Mouse (Mus musculus): ENCODE data around the gene Rab34.

Rab34 gene

DNA sequence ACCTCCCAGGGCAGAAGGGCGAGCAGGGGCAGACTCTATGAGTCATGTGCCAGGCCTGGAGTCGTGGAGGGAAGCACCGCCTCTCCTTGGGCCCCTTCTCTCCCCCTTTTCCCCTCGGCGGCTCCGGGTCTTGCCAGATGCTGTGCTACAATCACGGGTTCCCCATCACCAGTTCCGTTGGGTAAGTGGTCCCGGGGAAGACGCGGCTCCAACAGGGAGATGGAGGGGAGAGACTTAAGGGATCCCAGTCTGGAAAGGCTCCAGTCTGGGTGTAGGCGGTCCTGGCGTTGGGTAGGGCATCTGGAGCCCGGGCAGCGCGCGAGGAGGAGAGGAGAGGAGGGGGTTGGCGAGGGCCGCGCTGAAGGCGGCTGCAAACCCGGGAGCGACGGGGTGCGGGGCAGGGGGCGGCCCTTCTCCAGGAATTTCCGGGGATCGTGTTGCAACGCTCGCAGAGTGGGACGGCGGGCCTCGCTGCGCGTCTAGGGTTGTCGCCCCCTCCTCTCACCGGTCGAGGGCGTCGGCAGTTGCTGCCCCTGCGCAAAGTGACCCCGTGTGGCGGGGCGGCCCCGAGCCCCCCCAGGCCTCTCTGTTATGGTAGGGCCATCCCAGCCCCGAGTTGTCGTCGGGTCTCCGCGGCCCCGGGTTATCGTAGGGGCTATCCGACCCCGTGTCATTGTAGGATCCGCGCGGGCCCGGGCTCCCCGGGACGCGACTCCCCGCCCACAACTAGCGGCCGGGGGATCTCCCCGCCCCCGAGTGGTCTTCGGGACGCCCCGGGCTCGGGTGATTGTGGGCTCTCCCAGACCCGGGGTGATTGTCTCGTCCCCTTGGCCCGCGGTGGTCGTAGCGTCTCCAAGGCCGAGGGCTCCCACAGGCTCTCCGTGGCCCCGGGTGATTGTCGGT lies at the start of gene Rab34:
TSS of gene Rab34 (plus strand) at position 100 of the 903 bp plus-strand sequence.
- peak; percentile 70 for DNase-seq (ENCODE audit: low spot score)

DNA sequence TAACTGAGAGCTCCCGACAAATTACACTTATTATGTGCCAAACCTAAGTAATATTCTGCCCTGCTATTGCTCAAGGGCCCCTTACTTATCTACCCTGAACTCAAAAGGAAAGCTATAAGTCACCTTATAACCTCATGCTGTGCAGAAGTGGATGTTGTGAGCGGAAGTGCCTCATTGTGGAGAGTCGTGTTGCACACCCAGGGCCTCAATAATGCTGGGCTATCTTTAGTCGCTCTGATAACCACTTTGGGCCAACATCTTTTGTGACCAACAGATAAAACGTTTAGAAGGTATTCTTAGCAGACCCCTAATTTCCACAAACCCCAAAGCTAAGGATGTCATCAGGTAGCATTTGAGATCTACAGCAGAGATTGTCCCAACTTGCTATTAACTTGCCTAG lies 47.6 kb upstream of the Rab34 start:
- DNase-seq (ENCODE audit: low spot score), result no peak

DNA sequence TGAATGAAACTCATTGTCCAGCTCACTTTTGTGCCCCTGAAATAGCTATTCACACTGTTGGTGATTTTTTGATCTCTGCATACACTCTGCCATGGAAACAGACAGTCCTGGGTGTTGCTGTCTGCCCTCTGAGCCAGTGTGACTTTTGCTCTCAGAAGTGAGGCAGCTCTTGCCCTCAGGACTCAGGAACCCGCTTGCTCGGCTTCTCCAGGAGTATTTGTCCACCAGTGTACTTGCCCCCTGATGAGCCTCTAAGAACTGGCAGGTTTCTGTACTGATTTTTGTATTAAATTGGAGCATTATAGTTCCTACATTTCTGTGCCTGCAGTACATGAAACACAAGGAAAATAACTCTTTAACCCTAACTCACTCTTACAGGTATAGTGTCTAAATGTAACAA lies 44.7 kb upstream of the Rab34 start:
- no peak for DNase-seq (ENCODE audit: low spot score)

DNA sequence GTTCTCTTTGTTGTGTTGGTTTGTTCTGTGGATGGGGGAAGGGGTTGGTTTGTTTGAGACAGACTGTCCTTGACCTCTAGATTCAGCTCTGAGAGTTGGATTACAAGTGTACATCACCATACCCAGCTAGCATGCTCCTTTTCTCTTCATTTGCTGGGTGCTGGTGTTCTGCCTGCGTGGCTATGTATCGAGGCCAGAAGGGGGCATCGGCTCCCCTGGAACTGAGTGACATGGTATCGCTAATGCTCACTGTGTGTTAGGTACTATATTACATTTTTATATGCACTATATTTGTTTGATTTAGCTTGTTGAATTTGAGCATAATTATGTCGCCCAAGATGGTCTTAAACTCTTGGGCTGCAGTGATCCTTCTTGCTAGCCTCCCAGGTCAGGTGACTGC lies 42.1 kb upstream of the Rab34 start:
- DNase-seq (ENCODE audit: low spot score), result no peak

DNA sequence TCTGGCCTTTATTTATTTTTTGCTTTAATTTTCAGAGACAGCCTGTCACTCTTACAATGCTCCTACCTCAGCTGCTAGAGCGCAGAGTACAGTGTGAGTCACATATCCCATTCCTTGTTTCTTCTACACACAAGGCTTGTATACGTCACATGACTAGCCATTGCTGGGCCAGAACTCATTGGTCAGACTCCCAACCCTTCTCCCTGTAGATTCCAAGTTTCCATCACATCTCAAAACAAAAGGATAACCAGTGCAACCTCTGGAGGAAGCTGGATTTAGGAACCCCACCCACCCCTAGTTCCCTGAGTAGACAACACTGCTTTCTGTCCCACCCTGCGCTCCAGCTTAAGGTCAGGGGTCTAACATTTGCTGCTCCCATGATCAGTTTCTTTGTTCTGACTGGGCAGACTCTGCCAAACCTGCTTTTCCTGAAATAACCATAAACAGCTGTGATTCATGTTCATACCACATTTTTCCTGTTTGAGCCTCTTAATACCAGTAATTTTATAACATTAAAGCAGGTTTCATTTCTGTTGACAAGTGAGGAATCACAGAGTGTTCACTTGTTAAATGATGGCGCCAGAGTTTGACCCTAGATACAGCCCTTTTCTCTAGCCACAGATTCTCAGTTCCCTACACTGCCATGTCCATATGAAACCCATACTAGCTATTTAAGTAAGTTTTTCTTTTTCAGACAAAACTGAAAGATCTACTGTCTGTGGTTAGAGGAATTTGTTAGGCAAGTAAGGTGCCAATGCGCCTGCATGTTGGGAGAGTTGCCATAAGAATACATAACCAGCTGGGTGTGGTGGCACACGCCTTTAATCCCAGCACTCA lies 41.3 kb upstream of the Rab34 start:
- DNase-seq (ENCODE audit: low spot score), result no peak

DNA sequence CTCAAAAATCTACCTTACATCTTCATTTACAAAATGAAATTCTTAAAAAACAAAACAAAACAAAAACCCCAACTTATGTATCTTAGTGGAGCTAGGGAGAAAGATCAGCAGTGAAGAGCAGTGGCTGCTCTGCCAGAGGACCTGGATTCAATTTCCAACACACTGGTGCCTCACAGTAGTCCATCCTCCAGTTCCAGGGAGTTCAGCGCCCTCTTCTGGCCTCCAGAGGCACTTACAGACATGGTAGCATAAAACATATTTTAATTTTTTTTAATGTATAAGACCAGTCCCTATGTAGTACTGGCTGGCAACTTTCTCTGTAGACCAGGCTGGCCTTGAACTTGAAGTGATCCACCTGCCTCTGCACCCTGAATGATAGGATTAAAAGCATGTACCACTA lies 37.1 kb upstream of the Rab34 start:
- DNase-seq (ENCODE audit: low spot score), result no peak

DNA sequence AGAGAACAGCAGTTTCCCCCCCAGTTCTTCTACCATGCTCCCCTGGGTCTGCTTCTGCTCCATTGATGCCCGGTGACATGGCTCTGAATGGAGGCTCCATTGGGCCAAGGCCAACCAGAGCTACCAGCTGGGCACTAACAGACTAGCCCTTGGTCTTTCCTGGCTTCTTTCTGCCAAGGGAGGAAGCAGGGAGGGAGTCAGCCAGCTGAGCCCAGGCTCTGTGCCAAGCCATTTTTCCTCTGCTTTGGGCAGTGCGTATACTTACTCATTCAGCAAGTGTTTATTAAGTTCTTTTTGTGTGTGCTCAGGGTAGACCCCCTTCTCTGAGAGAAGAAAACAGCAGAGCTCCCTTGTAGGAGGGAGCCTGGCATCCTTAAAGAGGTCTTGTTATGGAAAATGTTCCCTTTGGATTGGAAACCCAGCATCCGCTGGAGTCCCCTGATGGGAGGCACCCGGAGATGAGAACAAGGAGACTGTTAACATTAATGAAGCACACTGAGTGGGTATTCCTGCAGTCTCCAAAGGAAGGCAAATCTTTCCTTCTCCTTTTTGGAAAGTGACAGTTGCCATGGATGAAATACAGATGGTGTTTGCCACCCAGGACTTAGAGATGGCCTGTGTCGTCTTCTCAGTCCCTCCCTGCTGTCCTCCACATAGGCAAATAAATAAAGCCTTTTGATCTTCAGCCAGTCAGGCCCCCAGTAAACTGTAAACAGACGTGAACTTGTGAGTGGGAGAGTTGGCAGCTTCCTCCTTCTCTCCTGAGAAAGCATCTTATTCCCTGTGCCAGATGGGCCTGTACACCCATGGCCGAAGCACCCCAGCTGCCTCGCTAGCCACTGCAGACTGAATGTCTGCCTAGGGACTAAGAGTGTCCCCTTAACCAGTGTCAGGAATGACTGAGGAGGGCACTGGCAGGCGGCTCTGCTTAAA lies 35.7 kb upstream of the Rab34 start:
- DNase-seq (ENCODE audit: low spot score), result peak; percentile 61

DNA sequence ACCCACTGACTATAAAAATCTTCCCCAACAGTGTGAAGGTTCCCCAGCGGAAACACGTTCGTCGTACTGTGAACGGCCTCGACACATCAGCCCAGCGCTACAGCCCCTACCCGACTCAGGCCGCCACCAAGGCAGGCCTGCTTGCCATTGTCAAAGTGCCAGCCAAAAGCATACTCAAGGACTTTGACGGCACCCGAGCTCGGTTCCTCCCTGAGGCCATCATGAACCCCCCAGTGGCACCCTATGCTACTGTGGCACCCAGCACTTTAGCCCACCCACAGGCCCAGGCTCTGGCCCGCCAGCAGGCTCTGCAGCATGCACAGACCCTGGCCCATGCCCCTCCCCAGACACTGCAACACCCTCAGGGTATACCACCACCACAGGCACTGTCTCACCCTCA lies 34.5 kb upstream of the Rab34 start:
- no peak for DNase-seq (ENCODE audit: low spot score)

DNA sequence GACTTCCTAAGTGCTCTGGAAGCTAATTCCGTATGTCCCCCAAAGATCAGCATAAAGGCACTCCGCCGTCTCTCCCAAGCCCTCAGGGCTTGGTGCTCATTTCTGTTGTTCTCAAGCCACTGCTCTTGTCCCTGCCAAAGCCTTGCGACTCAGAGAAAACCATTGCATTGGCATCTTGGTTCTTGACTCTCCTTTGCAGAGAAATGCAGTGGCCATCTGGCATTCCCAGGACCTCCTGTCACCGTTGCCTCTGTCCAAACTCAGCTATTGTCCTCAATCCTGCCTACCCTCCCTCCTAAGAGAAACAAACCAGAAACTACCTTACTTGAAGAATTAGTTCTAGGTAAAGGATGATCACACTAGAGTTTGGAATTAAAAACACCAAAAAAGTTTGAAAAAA lies 32.6 kb upstream of the Rab34 start:
- DNase-seq (ENCODE audit: low spot score), result no peak

DNA sequence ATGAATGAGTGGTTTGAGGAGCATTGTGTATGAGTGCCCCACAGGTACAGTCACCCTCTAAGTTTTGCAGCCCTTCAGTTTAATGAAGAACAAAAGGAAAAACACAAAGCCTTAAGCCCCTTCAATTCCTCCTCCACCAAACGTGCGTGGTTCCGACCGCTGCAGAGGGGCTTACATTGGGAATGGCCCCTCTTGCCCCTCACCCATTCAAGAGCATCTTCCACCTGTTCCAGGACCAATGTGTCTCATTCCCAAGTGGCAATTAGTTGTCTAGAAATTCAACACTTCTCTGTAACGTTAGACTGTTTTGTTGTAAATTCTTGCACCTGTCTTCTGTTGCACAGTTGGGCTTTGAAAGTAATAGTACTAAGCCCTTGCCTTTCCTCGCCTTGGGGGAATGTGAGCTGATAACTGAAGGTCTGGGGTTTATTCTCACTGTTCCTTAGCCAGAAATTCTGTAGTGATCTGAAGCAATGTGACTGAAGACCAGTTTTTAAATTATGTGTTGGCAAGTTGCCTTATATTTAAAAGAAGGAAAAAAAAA lies 32.0 kb upstream of the Rab34 start:
- no peak for DNase-seq (ENCODE audit: low spot score)

DNA sequence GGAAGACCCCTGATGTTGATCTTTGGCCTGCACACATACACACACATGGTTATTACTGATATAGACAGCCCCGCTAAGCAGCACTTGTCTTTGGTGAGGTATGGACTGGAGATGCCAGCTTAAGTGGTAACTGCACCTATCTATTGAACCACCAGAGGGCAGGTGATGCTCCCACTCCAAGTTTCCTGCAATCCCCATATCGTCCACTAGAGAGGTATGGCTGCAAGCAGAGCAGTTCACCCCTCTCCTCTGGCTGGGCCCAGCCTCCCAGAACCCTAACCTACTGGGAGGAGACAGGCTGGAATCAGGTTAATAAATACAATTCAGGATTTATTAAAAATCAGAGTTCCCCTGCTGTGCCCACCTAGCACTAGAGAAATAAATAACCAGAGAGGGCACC lies 29.1 kb upstream of the Rab34 start:
- peak; percentile 69 for DNase-seq (ENCODE audit: low spot score)

DNA sequence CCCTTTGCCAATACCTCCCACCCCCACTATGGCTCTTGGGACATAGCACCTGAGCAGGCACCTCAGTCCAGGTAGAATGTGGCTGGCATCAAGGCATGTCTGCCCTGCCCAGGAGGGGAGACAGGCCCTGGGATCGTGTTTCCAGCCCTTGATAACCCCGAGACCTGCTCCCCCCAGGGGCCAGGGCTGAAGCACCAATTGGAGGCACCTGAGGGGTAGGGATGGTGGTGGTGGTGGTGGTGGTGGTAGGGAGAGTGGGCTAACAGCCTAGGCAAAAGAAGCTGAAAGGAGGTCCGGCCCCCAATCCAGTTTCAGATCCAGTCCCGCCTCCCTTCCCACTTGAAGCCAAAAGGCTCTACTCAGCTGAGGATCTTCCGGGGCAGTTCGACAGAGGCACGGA lies 28.7 kb upstream of the Rab34 start:
- no peak for DNase-seq (ENCODE audit: low spot score)

DNA sequence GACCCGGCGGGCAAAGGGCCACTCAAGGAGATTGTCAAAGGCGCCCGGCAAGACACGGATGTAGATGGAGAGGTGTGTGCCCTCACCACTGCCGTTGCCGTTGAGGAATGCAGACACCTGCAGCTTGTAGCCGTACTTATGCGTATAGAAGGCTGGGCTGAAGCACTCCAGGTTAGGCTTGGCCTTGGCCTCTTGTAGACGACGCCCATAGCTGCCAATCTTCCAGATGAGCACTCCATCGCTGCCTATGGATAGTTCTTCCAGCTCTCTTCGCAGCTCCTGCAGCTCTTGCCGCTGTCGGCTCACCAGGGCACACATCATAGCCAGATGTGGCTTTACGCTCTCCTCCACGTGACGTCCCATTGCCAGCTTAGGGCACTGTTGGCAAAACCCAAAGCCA lies 28.1 kb upstream of the Rab34 start:
- DNase-seq (ENCODE audit: low spot score), result no peak

DNA sequence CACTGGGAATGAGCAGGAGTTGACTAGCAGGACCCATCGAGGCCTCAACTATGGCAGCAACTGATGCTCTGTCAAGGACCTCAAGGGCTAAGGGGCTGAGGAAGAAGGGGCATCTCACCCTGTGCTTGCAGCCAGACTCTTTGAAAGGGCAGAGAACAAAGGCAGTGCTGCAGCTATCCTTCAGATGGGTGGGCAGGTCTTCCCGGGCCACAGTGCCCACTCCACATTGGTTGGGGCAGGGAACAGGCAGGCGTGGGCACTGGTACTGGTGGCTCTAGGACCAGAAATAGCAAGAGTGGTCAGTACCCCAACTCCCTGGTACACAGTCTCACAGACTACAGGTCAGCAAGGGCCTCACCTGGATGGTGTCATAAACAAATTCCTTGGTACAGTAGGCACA lies 27.6 kb upstream of the Rab34 start:
- no peak for DNase-seq (ENCODE audit: low spot score)

DNA sequence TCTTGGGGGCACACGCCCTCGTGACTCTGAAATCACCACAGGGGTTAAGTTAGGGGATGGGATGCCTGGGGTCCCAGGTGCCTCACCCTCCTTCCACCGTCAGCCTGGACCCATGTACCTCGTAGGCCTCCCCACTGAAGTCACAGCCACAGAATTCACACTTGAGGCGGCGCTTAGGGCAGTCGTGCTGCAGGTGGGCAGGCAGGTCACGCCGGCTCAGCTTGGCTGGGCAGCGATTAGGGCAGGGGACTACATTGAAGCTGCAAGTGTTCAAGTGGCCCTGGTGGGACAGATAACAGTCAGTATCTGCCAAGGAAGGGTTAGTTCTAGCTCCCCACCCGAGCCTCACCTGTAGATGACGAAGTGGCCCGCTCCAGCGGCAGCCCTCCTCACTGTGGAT lies 27.1 kb upstream of the Rab34 start:
- DNase-seq (ENCODE audit: low spot score), result no peak

DNA sequence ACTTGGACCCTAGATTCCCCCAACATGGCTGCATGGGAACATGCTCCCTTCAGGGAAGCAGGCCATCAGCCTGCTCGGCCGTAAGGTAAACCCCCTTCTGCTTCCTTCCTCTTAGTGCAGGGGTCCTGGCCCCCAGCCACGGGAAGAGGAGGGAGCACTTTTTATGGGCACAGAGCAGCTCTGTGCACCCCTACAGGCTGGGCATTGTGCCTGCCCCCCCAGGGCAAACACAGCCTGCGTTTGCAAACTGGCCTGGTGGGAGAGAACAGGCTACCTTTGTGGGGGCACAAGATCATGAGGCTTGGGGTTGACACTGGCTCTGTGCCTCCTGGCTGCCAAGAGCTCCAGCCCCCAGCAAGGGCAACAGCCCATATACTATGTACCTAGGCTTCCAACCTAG lies 26.3 kb upstream of the Rab34 start:
- DNase-seq (ENCODE audit: low spot score), result no peak

DNA sequence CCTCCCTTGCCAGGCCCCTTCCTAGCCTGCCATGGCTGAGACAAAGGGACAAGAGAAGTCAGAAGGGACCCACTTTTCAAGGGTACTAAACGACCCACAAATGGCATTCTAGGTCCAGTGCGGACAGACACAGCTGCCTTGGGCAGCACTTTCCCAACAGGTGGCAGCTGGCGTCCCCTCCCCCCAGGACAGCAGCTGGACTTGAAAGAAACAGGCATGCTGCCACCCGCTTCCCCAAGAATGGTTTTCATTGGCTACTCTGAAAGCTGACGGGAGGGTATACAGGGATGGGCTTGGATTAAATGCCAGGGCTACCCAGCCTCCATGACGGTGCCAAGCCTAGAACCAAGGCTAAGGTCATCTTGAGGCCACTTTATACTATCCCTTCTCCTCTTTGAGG lies 25.7 kb upstream of the Rab34 start:
- no peak for DNase-seq (ENCODE audit: low spot score)

DNA sequence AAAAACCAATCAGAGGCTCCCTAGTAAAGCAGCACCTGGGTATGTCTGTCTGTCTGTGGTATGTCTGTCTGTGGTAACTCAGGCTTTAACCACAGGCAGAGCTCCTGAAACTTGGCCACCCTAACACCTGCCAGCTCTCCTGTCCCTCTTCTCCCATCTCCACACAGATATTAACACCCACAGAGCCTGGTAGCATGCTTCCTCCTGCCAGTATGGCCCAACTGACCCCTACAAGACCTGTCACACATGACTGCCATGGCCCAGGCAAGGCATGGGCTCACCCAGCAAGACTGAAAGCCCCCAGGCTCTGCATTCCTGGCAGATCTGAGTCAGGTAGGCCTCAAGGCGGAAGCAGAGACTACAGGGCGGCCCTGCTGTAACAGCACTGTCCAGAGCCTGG lies 25.2 kb upstream of the Rab34 start:
- DNase-seq (ENCODE audit: low spot score), result no peak

DNA sequence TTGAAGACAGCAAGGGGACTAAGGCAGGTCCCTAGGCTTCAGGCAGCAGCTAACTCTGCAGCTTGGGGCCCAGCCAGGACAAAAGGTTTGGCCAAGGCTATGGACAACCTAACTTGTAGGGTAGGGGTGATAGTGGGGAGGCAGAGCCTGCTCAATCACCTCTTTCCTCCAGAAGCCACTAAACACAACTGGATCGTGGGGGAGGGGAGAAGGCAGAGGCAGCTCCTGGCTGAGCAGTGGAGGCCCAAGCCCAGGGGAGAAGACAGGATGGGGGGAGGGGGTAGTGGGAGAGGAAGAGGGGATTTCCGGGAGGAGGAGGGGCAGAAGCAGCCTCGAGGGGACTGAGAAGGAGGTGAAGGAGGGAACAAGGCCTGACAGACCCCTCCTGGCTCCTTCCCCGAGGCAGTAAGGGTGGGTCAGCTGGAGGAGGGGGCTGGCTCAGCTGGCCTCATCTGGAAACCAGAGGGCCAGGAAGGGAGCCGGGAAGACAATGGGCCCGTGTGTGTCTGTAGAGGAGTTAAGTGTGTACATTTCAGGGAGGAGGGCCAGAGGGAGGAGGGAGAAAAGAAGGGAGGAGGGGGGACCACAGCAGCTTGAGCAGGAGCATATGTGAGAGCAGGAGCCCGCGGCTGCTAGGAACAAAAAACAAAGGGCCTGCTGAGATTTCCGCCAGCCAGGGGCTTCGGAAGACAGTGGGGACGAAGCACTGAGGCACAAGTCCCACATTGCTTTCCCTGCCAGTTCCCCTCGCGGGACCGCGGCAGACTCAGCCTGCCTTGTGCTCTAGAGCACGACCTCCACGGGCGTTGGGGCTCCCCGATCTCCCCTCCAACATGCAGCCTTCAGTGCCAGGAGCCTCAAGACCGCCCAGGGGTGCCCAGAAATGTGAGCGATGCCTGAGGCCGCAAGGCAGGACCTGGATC lies 24.3 kb upstream of the Rab34 start:
- DNase-seq (ENCODE audit: low spot score), result peak; percentile 55

DNA sequence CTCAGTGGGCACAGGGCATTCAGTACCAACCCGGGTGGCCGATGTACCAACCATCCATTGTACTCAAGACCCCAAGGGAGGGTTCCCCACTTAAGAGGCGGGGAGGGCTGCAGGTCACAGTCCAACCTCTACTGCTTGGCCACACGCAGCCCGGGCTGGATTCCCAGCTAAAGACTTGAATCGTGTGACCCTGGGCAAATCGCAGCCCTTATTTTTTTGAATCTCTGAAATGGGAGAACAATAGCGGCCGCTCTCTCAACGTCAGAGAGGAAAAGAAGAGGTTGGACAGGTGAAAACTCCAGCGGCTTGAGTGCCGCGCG lies 23.7 kb upstream of the Rab34 start:
- no peak for DNase-seq (ENCODE audit: low spot score)

Measured in ovary, adult 18-20 months (tissue).